Mouse (Mus musculus): Measurements from ENCODE around the gene Ube2q1.

Ube2q1 gene

GRCm38 (mm10) chr3:89786275-89786674 lies 12.9 kb downstream of the Ube2q1 start:
- in situ Hi-C loops (cut with MboI, MseI): no loop called here

GRCm38 (mm10) chr3:89788680-89789352 lies 15.4 kb downstream of the Ube2q1 start:
- in situ Hi-C loops (cut with MboI, MseI): no loop called here

GRCm38 (mm10) chr3:89794616-89795015 lies 21.2 kb downstream of the Ube2q1 start:
- in situ Hi-C loops (cut with MboI, MseI): loop anchor here (5.0 kb wide), 1 partner anchor 53 kb away; no protein-coding TSS in a partner anchor

- in situ Hi-C loops (cut with MboI, MseI): loop anchor here (5.0 kb wide), 1 partner anchor 52 kb away; no protein-coding TSS in a partner anchor
These were observed 22.3 kb downstream of the Ube2q1 start for GRCm38 (mm10) chr3:89795746-89796145.

- in situ Hi-C loops (cut with MboI, MseI): loop anchor here (5.0 kb wide), 1 partner anchor 51 kb away; no protein-coding TSS in a partner anchor
These were observed 22.9 kb downstream of the Ube2q1 start for GRCm38 (mm10) chr3:89796358-89796757.

- in situ Hi-C loops (cut with MboI, MseI): loop anchor here (5.0 kb wide), 1 partner anchor 49 kb away; no protein-coding TSS in a partner anchor
These were observed 25.1 kb downstream of the Ube2q1 start for GRCm38 (mm10) chr3:89798518-89798917.

GRCm38 (mm10) chr3:89799476-89799875 lies 26.1 kb downstream of the Ube2q1 start:
- in situ Hi-C loops (cut with MboI, MseI): loop anchor here (5.0 kb wide), 1 partner anchor 48 kb away; no protein-coding TSS in a partner anchor

GRCm38 (mm10) chr3:89800078-89800477 lies 26.7 kb downstream of the Ube2q1 start:
- in situ Hi-C loops (cut with MboI, MseI): loop anchor here (10.0 kb wide), 1 partner anchor 785 kb away; no protein-coding TSS in a partner anchor

GRCm38 (mm10) chr3:89800774-89801506 lies 27.5 kb downstream of the Ube2q1 start:
- in situ Hi-C loops (cut with MboI, MseI): loop anchor here (10.0 kb wide), 1 partner anchor 786 kb away; no protein-coding TSS in a partner anchor

- in situ Hi-C loops (cut with MboI, MseI): loop anchor here (10.0 kb wide), 1 partner anchor 787 kb away; no protein-coding TSS in a partner anchor
These were observed 28.1 kb downstream of the Ube2q1 start for GRCm38 (mm10) chr3:89801507-89801847.

GRCm38 (mm10) chr3:89802876-89803275 lies 29.5 kb downstream of the Ube2q1 start:
- in situ Hi-C loops (cut with MboI, MseI): loop anchor here (10.0 kb wide), 1 partner anchor 788 kb away; no protein-coding TSS in a partner anchor

GRCm38 (mm10) chr3:89805179-89805578 lies 31.8 kb downstream of the Ube2q1 start:
- in situ Hi-C loops (cut with MboI, MseI): loop anchor here (10.0 kb wide), 1 partner anchor 790 kb away; no protein-coding TSS in a partner anchor

GRCm38 (mm10) chr3:89806751-89807150 lies 33.3 kb downstream of the Ube2q1 start:
- in situ Hi-C loops (cut with MboI, MseI): loop anchor here (10.0 kb wide), 1 partner anchor 792 kb away; no protein-coding TSS in a partner anchor

GRCm38 (mm10) chr3:89807171-89807570 lies 33.8 kb downstream of the Ube2q1 start:
- in situ Hi-C loops (cut with MboI, MseI): loop anchor here (10.0 kb wide), 1 partner anchor 792 kb away; no protein-coding TSS in a partner anchor

- in situ Hi-C loops (cut with MboI, MseI): loop anchor here (10.0 kb wide), 1 partner anchor 793 kb away; no protein-coding TSS in a partner anchor
These were observed 34.5 kb downstream of the Ube2q1 start for GRCm38 (mm10) chr3:89807881-89808280.

GRCm38 (mm10) chr3:89808638-89809037 lies 35.2 kb downstream of the Ube2q1 start:
- in situ Hi-C loops (cut with MboI, MseI): loop anchor here (10.0 kb wide), 1 partner anchor 794 kb away; no protein-coding TSS in a partner anchor

- in situ Hi-C loops (cut with MboI, MseI): no loop called here
These were observed 37.4 kb downstream of the Ube2q1 start for GRCm38 (mm10) chr3:89810841-89811240.

- in situ Hi-C loops (cut with MboI, MseI): no loop called here
These were observed 38.8 kb downstream of the Ube2q1 start for GRCm38 (mm10) chr3:89812166-89812565.

- in situ Hi-C loops (cut with MboI, MseI): no loop called here
These were observed 40.6 kb downstream of the Ube2q1 start for GRCm38 (mm10) chr3:89814051-89814450.

- in situ Hi-C loops (cut with MboI, MseI): loop anchor here (5.0 kb wide), 1 partner anchor 35 kb away; no protein-coding TSS in a partner anchor
These were observed 43.6 kb downstream of the Ube2q1 start for GRCm38 (mm10) chr3:89817056-89817455.

GRCm38 (mm10) chr3:89818605-89819004 lies 45.2 kb downstream of the Ube2q1 start:
- in situ Hi-C loops (cut with MboI, MseI): loop anchor here (5.0 kb wide), 1 partner anchor 34 kb away; no protein-coding TSS in a partner anchor

- in situ Hi-C loops (cut with MboI, MseI): loop anchor here (5.0 kb wide), 1 partner anchor 32 kb away; no protein-coding TSS in a partner anchor
These were observed 46.5 kb downstream of the Ube2q1 start for GRCm38 (mm10) chr3:89819897-89820296.
